Mouse (Mus musculus) lung, postnatal 36 days (tissue): Measurements from ENCODE around the gene Pemt.
A peak's percentile ranks its signal among the peaks of the same experiment; 100 is the strongest.

Experiments
- DNase-seq: peaks from one replicate; pipeline ENCODE4 v3.0.0; 2022; ENCODE audit warnings: mixed read lengths

Gene Pemt

DNA sequence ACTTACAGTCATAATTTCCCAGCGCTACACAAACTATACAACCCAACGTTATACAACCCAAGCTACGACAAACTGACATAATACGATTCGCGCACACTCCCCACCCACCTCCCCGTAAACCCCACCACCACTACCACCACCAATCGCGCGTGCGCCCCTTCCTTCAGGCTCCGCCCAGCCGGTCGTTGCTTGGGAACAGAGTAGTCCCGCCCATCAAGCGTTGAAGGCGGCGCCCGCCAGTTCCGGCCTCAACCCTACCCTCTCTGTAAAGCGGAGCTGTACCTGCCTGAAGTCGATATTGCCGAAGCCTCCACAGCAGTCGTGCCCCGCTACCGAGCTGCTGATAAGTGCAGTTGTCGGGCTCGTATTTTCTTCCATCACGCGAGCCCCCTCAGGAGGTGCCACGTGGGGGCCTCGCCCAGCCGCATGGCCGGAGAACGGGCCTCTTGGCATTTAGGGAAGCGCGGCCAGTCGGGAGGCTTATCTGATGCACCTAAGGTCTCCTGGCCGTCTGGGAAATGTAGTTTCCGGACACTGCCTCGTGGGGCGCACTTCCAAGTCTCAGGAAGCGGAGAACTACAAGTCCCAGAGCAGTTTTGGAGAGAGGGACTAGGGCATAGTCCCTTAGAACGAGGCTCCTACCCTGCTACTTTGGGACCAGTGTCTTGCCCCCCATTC lies at the start of gene Pemt:
Pemt (minus strand) TSS at position 432 of the 678 bp plus-strand sequence.
- DNase-seq = peak; percentile 98

DNA sequence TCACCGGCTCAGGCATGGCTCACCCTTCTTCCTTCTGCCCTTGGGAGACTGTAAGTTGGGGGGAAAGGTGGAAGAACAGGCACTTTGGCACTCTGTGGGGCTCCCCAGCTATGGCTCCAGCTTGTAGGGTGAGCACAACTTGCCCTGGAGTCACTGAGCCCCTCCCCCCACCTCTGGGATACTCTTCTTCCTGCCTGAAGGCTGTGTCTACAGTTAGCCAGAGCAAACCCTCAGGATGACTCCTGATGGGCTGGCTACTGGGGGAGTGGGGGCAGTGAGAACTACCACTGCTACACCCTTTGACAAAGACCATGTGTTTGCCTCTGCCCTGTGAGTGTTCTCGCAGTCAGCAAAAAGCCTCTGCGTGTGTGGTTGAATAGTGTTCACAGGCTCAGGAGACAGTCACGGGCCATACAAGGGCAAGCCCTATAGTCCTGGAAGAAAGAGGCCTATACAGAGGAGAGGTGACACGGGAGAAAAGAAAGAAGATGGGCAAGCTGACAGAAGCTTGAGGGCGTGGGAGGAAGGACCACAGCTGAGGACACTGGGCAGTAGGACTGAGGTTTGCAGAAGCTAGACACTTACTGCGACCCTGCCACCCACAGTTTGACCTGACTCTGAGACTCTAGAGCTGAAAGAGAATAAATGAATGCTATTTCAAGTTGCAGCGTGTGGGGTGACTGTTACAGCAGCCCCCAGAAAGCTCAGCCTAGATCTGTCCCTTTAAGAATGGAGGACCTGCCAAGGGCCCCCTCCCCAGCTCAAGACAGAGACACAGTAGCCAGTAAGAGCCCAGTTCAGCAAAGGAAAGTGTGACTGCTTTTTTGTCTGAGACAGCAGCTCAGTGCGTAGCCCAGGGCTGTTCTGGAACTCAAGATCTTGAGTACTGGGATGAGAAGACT lies 48.9 kb upstream of the Pemt start:
- DNase-seq = no peak

DNA sequence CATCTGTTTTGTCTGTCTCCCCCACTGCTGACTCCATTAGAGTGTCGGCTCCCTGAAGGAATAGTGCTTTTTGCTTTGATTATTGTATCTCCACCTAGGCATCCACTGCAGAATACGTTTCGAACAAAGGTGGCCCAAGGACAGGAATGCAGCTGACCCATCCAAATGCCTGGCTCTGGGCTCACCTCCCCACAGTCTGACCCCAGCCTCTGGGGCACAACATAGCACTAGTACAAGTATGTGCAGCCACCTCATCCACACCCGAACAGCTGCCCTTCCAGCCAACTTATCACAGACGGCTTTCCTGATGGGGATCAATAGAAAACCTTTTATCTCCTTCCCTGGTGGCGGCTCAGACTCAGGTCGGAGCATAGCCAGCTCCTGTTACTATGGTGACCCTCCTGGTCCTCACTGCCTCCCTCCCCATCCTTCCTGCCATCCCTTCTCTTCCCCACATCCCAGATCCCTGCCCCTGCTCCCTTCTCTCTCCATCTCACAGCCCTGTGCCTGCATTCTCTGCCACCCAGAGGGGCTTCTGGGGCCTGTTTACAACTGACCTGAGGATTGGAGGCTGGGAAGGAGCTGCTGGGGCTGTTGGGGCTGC lies 47.8 kb upstream of the Pemt start:
- no peak for DNase-seq

DNA sequence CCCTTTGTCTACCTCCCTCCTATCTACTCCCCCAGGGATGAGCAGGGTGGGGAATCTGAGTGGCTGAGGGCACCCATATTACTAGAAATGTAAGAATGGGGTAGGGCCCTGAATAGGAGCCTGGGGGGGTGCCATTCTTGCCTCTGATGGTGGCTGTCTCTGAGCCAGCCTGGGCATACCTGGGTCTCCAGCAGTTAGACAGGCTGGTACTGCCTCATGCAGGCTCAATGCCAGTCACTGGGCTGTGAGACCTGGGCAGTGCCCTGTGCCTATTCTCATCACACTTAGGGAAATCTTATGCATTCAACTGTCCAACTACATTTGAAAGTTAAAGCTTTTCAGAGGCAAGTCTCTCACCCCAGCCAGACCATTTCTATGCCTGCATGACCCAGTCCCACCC lies 46.9 kb upstream of the Pemt start:
- DNase-seq = no peak

DNA sequence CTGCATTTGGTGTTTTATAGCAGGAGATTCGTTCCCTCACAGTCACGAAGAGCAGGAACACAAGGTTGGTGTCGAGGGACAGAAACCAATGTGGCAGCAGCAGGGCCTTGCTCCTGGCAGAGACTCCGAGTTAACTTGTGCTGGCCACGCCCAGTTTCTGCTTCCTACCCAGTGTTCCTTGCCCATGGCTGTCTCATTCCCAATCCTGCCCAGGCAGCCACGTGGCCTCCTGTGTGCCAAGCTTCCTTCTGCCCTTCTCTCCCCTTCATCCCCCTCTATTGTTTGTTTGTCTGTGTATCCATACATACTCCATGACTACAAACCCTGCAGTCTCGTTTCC lies 45.1 kb upstream of the Pemt start:
- peak; percentile 53 for DNase-seq

DNA sequence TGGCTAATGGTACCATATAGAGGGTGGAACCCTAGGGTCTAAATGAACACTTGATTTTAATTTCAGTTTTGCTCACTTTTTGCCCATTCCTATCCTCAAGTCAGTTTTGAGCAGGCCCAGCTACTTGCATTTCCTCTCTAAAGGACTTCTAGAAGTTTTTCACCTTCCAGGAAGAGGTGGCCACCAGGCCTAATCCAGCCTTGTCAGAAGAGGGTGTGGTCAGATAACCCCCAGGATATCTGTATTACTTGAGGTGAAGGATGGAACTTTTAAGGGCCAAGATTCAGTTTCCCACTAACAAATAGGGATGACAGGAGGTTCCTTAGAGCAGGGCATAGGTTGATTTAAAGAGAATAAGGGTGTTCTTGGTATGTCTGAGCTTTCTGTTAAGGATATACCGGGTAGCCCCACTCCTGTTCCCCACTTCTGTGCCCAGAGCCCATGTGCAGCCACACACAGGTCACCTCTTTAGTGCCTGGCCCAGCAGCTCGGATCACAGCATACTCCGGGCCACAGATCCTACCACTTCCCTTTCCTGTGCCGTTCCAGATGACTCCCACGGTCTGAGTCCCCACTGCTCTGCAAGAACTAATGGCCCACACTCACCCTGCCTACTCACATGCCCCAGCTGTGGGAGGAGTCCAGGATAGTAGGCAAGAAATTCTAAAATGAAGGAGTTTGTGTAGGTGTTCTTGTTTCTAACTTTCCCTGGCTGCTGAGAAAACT lies 44.6 kb upstream of the Pemt start:
- no peak for DNase-seq

DNA sequence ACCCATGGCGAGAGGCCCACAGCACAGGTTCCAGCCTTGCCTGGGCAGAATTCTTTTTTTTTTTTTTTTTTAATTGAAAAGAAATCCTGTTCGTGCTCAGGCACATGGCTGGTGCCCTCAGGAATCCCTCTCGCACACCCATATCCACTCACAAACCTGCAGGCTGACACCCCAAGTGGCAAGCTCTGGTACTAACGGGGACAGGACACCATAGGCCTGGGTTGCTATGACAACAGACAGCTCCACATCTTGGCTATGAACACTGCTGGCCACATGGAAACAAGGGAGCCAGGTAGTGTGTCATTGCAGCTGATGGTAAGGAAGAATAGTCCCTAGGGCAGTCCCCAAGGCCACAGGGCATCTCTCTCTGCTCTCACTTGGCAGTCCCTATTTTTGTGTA lies 42.7 kb upstream of the Pemt start:
- DNase-seq = no peak

DNA sequence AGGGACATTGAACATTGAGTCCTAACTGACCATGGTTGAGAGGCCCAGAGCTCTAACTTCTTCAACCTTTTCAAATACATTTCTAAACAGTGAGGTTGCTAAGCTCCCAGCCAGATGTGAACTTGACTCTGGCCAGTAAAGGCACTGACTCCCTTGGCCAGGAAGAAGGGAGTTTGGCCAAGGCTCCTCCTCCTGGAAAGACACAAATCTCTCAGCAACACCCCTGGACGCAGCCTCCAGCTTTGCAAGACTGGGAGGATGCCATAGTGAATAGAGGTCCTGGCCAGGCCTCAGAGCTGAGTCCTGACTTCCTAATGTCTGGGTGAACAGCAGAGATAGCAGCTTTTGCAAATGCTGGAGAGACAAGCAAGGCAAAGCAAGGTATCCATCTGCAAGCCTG lies 40.4 kb upstream of the Pemt start:
- DNase-seq = no peak

DNA sequence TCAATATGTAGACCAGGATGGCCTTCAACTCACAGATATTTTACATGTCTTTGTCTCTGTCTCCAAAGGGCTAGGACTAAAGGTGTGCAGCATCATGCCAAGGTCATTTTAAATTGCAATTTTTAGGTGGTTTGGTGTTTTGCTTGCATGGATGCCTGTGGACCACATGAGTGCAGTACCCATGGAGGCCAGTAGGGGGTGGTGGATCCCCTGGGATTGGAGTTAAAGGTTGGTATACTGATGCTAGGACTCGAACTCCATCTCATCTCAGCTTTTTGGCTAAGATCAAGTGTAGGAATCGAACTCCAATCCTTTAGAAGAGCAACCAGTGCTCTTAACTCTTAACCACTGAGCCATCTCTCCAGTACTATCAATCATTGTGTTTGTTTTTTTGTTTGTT lies 38.3 kb upstream of the Pemt start:
- DNase-seq = peak; percentile 74

DNA sequence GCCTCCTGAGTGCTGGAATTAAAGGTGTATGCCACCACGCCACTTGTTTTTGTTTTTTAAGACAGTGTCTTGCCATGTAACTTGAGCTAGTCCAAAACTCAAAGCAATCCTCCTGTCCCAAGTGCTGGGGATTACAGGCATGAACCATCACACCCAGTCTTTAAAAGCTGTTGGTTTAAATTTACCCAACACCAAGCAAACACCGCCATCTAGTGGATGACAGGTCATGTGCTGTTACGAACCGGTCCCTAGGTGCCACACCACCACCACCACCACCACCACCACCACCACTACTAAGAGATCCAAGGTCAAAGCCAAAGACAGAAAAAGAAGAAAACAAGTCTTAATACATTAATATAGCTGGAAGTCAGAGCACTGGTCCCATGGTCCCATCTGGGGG lies 30.5 kb upstream of the Pemt start:
- peak; percentile 92 for DNase-seq

DNA sequence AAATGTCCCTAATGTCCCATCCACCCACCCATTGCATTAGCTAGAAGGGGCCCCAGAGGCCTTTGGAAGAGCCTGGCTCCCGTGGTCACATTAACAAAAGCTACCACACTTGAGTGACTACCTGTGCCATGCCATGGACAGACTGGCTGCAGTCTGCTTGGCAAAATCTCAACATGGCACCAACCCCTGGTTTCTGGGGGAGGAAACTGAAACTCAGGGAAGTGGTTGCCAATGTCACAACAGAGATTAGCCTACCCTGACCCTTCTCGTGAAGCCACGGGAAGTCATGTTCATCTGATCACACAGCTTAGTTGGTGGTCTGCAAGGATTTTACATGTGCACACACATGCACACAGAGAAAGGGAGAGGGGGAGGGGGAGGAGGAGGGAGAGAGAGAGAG lies 29.9 kb upstream of the Pemt start:
- no peak for DNase-seq

DNA sequence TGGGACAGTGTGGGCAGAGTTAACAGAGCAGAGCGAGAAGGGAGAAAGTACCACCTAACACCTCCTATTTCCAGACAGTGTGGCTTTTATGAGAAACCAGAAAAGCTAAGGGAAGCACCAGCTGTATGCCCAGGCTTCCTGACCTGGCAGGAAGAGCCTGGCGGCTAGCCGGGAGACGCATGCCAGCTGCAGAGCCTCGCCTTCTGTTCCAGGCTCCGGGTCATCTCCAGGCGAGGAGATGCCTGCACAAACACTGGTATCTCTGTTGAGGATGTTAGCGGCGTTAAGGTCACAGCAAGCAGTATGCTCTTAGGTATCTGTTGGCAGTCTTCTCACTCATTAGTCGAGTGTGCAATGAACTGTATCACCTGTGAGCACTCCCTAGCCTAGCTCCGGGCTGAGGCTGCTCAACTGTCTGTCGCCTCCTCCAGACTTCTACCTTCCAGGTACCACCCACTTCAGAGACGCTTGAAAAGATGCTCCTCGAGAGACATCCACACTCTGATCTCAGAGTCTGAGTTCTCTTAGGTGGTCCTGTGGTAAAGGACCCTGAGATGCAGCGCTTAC lies 27.7 kb upstream of the Pemt start:
- DNase-seq = no peak

DNA sequence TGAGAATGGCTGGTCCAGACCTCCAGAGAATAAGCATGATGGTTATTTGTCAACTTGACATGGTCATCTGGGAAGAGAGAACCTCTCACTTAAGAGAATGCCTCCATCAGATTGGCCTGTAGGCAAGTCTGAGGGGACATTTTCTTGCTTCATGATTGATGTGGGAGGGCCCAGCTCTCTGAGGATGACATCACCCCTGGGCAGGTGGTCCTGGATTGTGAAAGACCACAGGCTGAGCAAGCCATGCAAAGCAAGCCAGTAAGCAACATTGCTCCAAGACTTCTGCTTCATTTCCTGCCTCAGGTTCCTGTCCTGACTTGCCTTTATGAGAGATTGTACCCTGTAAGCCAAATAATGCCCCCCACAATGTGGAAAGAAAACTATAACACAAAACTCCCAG lies 26.8 kb upstream of the Pemt start:
- DNase-seq = no peak

DNA sequence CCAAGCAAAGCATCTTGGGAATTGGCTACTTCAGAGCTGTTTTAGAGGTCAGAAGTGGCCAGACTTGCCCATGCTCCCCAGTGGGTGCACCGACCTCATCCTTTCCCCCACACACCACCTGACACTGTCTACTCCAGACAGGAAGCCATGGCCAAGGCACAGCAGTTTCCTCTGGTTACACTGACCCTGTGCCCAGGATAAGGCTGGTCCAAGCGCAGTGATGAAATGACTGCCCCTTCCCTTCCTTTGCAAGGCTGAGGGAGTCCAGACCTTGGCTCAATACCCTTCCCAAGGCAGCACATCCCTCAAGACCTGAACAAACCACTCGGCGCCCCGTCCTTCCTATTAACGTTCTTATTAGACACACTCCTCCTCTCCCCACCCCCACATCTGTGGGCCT lies 24.9 kb upstream of the Pemt start:
- no peak for DNase-seq

DNA sequence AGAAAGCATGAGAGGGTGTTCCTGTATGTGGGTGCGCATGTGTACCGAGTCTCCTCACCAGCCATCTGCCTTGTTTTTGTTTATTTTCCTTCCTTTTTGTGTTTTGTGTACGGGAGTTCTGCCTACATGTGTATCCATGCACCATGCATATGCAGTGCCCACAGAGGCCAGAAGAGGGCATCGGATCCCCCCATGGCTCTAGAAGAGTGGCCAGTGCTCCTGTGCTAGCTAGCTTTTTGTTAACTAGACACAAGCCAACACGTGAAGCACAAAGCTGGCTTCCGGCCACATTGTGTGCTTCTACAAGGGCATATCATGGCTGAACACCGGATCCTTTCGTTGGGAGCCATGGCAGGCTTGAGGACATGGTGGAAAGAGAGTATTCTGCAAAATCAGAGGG lies 24.3 kb upstream of the Pemt start:
- DNase-seq = peak; percentile 74

DNA sequence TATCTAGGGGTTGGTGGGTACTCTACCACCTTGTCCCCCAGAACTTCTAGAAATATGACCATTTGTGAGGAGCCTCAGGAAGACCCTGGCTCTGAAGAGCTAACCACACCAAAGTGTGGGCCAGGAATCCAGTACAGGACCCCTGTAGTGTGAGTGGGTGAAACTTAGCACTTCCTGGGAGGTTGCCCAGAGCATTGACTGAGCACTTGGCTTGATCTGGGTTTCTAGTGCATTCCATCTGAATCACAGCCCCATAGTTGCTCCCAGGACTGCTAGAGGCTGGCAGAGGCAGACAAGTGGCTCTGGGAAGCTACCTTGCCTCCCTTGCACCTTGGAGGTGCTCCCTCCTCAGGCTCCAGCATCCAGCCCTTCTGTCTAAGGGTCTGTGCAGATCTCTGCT lies 22.3 kb upstream of the Pemt start:
- DNase-seq = no peak

DNA sequence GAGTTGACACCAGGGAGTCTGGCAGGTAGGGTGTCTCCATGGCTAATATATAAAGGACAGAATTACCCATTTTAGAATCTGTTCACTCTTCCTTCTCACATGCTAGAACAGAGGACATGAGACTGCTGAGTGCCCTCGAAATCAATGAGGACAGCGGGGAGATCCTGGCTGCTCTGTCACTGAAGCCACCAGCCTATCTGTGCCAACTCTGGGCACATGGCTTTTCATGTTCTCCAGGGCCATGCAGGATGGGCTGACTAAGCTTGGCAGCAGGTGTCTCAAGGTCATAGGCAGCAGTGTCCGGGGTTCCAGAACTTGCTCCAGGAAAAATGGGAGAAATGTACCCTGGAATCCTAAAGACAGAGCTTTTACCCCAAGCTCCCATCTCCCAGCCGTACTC lies 21.4 kb upstream of the Pemt start:
- no peak for DNase-seq

DNA sequence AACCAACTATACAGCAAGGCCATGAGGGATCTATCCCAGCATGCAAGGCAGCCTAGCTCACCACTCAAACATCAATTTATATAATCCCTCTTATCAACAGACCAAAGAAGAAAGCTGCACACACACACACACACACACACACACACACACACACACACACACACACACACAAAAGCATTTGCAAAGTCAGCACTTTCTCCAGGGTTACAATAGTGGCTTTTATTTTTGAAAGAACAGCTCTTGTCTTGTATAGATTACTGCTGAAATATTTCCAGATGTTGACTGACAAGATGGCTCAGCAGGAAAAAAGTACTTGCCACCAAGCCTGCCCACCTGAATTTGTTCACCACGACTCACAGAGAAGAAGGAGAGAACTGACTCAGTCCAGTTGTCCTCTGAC lies 19.0 kb upstream of the Pemt start:
- DNase-seq = no peak

DNA sequence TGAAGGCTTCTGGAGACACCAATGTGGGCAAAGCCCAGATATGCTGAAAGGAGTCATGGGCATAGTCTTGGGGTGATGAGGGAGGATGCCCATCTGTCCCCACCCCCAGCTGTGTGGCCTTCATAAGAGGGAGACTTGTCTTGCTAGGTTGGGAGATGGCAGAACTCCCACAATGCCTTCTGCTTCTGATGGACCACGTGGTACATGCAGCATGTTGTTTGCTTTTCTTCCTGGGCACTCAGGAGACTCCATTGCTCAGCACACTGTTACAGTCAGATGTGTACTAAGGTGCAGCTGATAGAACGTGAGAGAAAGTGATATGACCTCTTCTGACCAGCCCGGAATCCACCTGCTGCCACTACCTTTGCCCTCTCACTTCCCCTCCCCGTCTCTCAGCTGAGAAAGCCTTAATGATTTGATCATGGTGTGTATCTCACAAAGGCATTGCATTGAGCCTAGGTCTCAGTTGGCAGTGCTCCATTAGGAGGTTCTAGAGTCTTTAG lies 15.3 kb upstream of the Pemt start:
- DNase-seq = no peak

DNA sequence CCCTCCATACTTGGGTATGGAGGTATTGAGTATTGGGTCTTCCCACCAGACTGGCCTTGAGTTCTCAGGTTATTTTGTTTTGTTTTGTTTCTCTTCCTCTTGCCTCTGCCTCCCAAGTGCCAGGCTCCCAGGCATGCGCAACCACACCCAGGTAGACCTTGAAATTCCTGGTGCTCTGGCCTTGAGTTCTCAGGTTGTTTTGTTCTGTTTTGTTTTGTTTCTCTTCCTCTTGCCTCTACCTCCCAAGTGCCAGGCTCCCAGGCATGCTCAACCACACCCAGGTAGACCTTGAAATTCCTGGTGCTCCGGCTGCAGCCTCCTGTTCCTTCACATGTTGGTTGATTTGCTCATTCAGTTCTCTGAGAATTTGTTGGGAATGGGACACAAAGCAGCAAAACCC lies 13.7 kb upstream of the Pemt start:
- DNase-seq = no peak

DNA sequence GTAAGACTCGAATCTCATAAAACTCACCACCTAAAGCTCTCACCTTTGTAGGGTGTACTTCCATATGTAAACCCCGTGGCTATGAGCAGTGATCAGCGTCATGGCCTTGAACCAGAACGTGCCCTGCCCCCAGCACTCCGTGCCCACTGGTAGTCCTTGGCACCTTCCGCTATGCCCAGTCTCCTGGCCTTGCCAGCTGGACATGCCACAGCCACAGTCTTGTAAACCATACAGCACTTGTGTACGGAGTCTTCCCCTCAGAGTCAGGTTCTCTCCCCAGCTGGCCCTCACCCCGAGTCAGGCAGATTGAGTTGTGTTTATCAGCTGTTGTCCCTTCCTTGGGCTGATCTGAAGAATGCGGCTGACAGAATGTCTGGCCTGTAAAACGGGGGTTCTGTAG lies 12.2 kb upstream of the Pemt start:
- no peak for DNase-seq

DNA sequence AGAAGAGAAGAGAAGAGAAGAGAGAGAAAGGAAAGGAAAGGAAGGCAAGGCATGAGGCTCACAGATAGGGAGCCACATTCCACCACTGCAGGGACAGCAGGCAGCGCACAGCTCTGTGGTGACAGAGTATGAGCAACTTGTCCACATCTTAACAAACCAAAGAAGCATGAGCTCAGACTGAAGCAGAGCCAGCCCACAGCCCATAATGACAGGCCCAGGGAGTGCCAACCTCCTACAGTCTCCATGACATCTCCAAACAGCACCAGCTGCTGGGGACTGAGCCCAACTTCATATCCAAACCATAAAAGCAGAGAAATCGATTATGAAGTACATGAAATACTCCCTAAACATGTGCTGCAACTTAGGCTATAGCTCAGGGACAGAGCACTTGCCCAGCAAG lies 11.7 kb upstream of the Pemt start:
- DNase-seq = no peak

DNA sequence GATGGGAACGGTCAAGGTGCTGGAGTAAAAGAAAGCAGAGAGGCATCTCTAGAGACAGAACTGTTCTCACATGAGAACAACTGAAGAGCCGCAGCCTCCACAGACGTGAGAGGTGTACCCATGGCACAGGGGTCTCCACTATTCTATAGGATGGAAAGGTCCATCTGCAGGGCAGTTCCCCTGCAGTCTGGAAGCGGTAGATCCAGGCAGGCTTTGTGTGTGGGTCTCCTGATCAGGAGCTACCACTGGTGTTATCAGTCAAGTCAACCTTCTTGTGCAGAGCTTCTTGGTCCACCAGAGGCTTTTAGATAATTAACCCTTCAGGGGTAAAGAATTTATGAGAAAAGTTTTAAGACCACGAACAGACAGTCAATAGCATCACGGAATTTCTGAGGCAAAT lies 10.2 kb upstream of the Pemt start:
- no peak for DNase-seq
